Mouse (Mus musculus) CD4-positive, CD25-positive, alpha-beta regulatory T cell, adult 2 months (primary cell): Measurements from ENCODE around the gene Cop1.

Experiments used
- DNase-seq: peaks from one replicate; pipeline ENCODE4 v3.0.0-alpha.2; 2012; ENCODE audit warnings: low read depth, low spot score

Gene Cop1

DNA sequence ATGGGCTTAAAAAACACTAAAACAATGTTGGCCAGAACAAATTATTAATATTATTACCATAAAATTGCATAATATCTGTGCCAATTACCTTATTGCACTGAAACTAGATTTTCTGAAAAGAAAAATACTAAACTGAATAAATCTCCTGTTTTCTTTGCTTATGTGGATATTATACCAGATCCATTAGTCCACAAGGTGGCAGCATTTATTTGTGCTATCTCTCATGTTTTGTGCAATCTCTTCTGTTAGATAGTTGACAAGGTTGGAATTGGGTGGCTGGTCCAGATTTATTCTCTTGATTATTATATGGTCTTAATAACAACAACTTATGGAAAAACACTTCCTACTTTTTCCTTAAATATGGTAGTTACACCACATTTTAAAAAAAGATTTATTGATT, 58.1 kb downstream of the Cop1 start:
- DNase-seq, result peak; percentile 44

GRCm38 (mm10) chr1:159290859-159291258, 58.7 kb downstream of the Cop1 start:
- DNase-seq, result no peak

GRCm38 (mm10) chr1:159301418-159302082, 69.4 kb downstream of the Cop1 start:
- no peak for DNase-seq

- no peak for DNase-seq
Observed at GRCm38 (mm10) chr1:159313625-159314024, 81.5 kb downstream of the Cop1 start.

DNA sequence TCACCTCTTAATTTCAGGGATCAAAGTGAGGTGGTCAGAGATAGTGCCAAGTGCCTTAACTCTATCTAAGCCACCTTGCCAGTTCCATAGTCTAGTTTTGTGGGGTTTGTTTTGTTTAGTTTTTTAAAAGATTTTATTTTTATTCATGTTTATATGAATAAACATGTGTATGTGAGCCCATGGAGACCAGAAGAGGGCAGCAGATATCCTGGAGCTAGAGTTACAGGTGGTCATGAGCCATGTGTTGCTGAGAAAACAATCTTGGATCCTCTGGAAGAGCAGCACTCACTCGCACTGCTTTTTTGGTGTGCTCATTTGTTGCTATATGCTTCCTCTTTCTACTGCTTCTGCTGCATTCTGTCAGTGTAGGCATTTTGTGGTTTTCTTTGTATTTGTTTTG, 90.5 kb downstream of the Cop1 start:
- DNase-seq, result no peak

DNA sequence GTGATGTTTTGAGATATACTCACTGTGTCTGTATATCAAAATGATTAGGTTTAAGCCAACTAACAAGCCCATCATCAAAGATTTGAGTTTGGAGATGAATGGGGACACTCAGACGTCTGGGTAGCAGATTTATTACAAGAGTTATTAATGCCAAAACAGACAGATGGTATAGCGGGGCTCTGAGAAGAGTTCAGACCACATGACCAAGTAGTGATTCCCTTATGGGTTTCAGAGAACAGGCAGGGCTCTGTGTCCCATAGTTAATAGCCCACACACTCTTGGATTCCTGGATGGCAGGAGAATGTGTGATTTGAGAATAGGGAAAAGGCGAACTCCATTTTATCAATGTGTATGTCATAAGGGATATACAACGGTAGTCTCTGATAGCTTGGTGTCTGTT, 98.9 kb downstream of the Cop1 start:
- DNase-seq, result no peak

DNA sequence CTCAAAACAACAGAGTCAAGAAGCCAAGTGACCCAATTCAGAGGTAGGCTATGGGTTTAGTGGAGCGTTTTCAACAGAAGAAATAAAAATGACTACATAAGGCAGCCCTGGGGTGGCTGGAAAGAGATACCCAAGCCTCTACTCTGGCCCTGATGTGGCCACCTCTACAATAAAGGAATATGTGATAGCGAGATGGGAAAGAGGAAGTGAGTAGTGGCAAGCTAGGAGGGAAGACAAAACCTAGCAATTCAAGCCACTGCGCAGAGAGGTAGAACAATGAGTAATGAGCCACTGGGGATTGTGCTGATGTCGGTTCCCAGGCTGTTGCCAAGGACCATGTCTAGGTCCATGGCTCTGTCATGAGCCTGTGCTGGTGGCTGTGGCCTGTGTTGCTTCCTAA, 102.0 kb downstream of the Cop1 start:
- DNase-seq, result no peak

DNA sequence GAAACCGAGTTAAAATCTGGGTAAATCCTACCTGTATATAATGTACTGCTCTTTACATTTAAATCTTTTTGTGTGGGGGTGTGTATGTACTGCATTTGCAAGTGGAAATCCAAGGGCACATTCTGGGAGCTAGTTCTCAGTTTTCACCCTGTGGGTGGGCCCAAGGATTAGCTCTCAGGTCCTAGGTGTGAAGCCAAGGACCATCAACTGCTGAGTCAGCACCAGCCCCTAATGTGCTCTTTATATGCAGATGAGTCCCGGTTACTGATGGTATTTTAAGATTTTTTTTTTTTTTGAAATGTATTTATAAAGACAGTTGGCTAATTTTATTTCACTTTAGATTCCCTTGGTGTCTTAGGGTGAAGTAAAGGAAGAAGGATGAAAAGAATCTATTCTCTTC, 110.2 kb downstream of the Cop1 start:
- DNase-seq, result no peak

GRCm38 (mm10) chr1:159355027-159355570, 123.0 kb downstream of the Cop1 start:
- DNase-seq, result no peak

- DNase-seq, result no peak
Observed at GRCm38 (mm10) chr1:159358713-159359112, 126.6 kb downstream of the Cop1 start.

- no peak for DNase-seq
Observed at GRCm38 (mm10) chr1:159371881-159372390, 139.8 kb downstream of the Cop1 start.

GRCm38 (mm10) chr1:159382218-159382617, 150.1 kb downstream of the Cop1 start:
- DNase-seq, result no peak

DNA sequence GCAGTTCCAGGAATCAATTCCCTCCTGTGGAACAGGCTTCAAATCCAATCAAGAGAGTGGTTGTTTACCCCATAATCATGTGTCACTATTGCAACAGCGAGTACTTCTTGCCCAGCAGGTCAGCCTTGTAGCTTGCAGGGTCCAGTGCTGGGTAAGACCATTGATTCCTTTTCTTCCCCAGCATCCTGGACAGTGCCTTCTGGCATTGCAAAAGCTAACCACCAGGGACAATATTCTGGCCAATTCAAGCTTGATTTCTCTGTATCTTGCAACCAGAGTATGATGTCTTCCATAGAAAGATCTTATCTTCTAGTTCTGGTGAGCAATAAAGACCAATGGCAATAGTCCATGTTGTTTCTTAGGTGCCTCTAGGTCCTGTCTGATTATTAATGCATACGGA, 150.8 kb downstream of the Cop1 start:
- no peak for DNase-seq

- no peak for DNase-seq
Observed at GRCm38 (mm10) chr1:159386458-159386857, 154.3 kb downstream of the Cop1 start.

DNA sequence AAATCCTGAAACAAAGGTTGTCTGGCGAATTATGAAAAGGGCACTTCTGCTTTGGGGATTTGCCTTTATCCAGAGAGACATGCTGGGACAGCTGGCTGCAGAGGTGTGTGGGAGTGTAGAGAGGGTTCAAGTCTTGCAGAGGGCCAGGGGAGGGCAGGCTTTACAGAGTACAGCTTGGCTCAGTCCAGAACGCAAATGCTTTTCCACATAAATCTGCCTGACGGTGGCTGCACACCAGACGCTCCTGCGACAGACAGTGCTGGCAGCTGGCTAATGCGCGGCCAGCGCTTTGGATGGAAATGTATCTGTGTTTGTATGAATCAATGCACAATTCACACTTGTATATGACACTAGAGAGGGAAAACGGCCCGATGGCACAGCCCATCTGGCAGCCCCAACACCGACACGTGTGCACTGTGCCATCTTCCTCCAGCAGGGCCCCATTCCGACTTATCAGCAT, 156.5 kb downstream of the Cop1 start:
- no peak for DNase-seq

GRCm38 (mm10) chr1:159390049-159390448, 157.9 kb downstream of the Cop1 start:
- DNase-seq, result peak; percentile 75

DNA sequence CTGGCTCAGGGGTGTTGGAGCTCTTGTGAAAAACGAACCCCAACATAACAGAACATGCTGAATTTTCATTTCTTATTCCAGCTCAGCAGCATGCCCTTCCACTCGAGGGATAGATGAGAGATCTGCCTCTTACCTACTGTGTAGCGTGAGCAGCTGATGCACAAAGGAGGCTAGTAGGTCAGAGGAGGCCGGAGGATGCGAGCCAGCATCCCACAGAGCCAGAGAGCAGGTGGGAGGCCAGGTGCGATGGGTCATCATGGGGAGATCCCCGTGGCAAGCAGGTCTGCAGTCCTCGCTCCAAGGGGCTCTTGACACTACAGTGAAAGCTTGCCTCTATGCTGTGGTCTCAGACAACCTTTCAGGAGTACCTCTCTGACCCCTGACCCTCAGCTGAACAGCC, 160.5 kb downstream of the Cop1 start:
- no peak for DNase-seq

- DNase-seq, result no peak
Observed at GRCm38 (mm10) chr1:159393070-159393699, 161.1 kb downstream of the Cop1 start.

DNA sequence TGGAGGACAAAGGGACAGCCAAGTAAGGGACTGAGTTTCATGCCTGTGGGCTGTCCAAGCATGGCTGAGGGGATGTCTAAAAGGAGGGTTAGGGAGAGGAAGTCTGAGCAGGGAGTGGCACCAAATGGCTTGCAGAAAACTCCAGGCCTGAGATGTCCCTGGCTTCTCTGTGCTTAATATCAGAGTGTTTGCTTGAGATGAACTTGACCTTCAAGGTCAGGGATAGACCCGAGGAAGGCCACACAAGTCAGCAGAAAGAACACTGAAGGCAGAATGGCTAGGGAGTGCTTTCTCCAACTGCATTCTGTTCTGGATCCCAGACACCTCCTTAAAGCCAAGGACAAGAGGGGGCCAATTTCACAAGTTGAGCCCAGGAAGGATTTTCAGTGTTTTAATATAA, 161.8 kb downstream of the Cop1 start:
- no peak for DNase-seq

DNA sequence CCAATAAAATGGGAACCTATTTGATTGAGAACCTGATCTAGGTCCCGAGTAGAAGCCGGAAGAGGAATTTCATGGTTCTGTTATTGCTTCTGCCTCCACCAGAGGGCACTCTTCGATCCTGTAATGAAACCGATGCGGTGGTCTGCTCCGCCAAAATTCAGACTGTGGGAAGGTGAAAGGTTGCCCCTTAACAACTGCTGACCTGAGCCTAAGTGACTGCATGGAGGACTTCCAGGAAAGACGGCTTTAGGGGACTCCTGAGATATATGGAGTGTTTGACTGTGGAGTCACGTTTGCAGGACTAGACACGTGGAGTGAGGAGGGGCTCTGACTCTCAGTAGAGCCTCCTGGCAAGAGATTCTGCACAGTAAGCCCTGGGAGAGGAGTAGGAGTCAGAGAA, 164.4 kb downstream of the Cop1 start:
- DNase-seq, result peak; percentile 53
